Mouse (Mus musculus) cerebellum, adult 18-20 months (tissue): ENCODE results near the gene Xrcc4.
"Not testable (repeated sequence)": the region's sequence is repeated elsewhere in the genome, so short reads cannot be mapped to it uniquely, and the experiment has no call there.

Experiments used
- DNase-seq, 2 experiments: peaks; one replicate each; pipeline ENCODE4 v3.0.0; 2021

Xrcc4 gene

DNA sequence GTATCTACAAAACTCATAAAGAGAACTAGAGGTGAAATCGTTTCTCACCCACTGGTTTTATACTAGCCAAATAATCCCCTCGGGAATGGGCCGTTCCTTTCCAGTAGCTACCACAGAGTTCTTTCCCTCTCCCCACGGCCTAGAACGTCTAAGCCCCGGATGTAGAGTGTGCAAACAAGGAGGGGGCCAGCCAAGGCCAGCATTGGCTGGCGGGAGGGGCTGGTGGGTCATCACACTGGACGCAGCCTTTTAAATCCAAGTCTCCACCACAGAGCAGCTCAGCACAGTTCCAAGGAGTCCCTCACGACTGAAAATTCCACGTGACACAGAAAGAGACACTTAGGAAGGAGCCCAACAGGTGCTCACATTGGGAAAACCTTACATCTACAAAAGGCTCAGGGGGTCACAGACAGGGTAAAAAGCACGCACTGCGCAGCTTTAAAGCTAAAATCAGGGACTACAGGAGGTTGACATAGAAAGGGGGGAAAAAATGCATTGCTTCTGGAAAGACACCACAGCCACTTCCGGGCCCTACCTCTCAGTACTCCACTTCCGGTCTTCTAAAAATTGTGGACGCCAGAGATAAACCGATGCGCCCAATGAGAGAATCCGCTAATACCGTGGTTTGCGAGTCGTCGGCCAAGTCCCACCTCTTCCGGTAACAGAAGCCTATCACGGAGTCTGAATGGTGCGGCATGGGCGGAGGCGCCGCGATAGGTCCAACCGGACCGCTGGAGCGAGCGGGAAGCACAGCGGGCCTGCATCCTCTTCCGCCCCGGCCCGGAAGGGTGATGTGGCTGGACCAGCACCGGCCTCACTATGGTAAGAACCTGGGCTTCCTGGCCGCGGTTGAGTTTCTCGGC lies at the start of gene Xrcc4, which contains the start of gene Tmem167:
Gene Xrcc4, minus strand, starts transcription at position 647 of the 863 bp plus-strand sequence.
Gene Tmem167, plus strand, starts transcription at position 162 of the 863 bp plus-strand sequence.
- DNase-seq, result peak; percentile 97 to 99

DNA sequence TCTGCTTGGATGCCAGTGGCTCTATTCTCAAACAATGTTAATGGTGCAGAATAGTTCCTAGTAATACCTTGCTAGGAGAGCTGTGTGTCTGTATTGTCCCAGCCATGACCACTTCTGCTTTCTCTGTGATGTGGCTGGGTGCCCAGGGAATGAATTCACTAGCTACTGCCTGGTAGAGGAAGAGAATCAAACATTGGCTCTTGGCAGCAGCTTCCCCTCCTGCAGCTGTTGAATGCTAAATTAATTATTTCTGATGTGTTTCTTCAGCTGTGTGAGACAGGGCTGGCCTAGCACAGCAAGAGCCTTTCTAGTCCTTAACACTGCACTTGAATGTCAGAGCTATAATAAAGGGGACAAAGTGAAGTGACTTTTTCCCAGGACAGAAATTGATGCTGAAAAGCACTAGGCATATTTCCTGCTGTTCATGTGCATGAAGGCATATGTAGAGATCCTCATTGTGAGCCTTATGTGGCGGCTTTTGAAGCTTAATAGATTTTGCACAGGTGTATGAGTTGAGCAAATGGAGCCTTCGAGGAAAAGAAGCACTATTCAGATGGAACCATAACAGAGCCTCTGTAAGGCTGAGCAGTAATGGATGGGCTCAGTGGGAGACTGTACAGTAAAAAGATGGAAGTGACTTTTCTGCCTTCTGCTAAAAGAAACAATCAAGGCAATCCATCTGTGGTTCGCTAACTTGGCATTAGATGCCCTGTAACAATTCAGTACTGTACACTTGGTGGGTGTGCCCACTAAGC lies 46.9 kb upstream of the Xrcc4 start:
- DNase-seq, result peak in 1 of 2 experiments; percentile 3

DNA sequence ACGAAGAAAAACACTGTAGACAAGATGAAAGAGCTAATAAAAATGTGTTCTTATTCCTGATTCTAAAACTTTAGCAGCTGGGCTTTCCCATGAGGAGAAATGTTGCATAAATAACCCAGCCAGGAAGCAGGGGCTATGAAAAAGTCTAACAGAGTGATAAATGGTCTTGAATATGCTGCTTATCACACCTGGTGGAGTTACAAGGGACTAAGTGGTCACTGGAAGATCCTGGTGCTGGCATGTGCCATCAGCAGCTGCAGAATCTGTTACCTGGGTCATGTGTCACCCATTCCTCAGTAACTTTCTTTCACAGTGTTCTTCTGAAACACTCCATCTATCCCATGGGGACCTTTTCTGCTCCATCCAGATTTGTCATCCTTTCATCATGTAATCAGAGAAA lies 22.3 kb upstream of the Xrcc4 start:
- DNase-seq, result no peak

DNA sequence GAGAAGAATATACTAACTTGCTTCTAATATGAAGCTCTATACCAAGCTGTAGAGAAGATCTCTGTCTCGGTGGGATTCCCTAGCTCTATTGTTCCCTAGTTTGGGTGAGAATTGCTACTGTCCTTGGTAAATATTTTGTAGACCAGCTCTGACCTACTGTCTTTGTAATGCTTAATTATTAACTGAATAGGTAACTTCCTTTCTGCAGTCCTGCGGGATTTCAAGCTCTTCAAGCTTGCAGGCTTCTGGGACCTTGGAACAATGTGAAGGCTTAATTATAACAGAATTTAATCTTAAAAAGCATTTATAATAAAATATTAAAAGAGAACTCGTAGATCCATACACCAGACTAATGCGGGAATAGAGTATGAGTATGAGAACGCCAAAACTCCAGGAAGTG lies 19.3 kb upstream of the Xrcc4 start:
- not testable (repeated sequence) for DNase-seq

DNA sequence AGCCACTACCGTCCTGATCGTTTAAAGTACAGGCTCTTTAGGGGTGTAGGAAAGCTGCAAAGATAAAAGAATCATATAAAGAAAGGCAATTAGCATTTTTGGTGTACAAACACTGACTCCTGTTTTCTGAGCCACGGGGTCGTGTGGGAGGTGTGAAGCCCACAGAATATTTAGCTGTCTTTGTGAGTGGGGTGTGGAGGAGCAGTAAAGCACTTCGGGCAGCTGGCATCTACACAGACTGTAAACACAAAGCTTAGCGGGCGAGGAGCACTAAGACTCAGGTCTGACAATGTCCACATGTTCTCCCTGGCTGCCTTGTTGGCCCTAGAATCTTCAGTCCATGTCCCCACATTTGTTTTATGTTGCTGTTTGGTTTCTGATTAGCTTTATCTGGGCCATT lies 16.7 kb upstream of the Xrcc4 start:
- no peak for DNase-seq

DNA sequence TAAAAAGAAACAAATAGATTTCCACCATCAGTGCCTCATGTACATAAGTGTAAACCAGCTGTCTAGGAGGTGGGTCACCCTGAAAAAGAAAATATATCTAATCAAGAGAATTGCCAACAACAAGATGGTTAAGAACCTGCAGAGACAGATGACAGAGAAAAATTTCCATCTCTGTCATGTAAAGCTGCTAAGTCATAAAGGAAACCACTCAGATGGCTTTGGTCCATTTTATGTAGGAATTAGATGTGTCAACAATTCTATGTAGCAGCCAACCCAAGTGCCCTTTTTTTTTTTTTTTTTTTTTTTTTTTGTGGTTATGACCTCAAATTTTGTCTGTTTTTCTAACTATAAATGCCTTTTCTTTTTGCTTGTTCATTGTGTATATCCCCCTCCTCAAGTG lies 12.1 kb upstream of the Xrcc4 start:
- no peak for DNase-seq

DNA sequence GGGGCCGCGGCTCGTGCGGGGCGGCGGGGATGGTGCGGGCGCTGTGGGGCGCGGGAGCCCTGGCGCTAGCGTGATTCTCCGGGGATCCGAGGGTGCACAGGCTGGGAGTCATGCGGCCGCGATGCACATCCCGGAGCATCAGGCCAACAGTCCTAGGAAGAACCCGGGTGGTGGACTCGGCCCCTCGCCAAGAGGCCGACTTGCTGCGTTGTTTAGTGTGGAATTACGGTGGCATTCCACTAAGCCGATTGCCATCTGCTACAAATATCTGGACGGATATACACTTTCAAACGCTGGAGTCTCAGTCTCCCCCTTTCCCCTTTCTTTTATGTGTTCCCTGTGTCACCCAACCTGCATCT lies 396 bp upstream of the Xrcc4 start:
- DNase-seq, result no peak

DNA sequence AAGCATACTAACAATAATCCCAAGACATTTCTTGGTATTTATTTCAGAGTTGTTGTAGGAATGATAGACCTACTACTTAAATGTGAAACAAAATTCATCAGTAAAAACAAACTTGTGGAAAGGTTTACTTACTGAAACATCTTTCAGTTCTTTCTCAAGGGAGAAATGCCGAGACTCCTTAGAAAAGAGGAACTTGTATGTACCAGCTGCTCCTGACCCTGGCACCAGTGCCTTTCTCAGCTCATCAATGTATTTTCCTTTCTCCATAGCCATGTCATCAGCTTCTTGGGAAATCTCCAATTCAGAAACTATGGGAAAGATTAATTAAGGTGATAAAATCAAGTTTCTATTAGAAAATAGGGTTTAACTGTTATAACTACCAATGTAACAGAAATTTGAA lies 27.5 kb downstream of the Xrcc4 start:
- no peak for DNase-seq

DNA sequence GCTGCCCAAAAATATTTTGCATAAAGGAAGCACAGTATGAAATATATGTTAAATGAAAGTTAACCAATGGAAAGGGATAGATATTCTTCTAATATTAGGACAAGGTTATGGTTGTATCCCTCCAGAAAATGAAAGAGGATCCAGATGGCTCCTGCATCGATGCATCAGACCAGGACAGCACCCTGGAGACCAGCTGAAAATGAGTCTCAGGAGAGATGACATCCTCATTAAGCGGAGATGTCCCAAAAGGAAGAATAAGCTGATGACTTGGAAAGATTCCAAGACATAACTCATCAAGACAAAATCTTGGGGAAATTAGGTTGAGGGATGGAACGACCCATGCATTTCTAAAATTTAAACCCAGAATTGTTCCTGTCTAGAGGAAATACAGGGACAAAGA lies 37.0 kb downstream of the Xrcc4 start:
- no peak for DNase-seq

DNA sequence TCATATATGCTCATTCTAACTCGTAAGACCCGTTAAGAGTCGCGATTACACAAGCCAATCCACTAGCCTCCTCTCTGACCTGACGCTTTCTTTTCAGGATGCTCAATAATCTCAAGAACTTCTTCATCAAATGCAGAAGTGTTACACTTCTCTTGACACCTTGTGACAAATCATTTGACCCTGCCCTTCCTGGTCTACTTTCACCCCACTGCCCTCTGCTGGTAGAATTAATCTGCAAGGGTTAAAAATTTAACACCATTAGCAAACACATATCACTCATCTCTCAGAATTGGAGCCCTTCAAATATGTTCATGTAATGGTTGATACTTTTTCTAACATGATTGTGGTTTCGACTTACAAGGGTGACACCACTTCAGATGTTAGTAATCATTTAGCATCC lies 37.7 kb downstream of the Xrcc4 start:
- no peak for DNase-seq

DNA sequence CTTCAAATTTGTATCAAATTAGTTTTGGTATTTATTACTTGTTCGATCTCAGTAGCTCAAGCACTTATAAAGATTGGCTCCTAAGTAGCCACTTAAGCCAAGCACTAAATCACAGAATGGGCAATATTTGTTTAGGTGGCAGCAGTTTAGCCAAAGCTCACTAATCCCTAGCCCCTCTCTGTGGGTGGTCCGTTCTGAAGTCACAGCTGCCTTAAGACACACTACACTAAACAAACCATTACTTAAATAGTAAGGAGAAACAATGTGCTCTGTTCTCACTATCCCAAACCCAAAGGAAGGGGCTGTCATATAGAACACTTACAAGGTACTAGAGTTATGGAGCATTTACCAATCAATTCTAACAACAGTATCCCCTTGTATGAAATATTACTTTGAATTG lies 49.8 kb downstream of the Xrcc4 start:
- DNase-seq, result no peak

DNA sequence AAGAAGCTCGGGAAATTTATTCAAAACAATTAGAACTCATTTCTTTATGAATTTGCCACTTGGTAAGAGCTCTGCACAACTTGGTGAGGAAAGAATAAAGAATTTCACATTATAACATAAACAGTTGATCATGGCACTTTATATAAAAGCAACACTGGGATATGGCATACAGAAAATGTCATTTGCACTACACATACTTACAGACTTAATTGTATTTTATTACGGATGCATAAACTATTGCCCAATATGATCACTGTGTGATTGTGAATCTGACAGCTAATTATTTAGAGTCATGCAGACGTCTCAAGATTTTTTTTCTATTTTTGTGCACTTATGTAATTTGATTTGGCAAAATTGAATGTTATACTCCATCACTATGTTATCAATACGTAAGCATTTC lies 56.4 kb downstream of the Xrcc4 start:
- no peak for DNase-seq

DNA sequence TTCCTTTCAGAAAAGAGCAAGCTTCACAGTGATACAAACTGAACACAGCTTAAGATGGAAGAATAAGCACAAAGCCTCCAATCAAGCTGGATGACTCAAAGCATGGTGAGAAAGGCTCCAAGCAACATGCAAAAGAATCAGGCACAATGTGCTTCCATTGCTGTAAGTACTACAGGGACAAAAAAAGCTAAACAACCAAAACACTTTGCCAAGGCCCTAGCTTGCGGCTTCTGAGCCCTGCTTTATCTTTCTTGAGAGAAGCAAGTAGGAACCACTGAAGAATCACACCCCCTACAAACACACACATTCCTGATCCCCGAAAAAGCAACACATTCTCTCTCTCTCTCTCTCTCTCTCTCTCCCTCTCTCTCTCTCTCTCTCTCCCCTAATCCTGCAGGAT lies 56.9 kb downstream of the Xrcc4 start:
- no peak for DNase-seq

DNA sequence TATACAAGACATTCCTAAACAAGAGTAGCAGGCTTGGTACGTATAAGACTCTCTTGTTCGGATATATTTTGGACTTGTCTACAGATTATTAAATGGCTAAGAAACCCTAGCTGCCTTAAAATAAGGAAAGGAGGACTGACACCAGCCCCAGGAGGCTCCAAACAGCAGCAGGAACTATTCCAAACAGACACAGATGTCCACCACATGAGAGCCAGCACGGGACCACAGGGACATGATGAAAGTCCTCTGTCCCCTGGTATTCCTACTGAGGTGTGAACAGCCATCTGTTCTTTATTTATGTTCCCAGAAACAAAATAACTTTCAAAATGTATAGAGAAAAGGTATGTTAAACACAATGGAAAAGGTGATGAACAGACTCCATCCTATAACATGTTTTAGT lies 58.5 kb downstream of the Xrcc4 start:
- no peak for DNase-seq

DNA sequence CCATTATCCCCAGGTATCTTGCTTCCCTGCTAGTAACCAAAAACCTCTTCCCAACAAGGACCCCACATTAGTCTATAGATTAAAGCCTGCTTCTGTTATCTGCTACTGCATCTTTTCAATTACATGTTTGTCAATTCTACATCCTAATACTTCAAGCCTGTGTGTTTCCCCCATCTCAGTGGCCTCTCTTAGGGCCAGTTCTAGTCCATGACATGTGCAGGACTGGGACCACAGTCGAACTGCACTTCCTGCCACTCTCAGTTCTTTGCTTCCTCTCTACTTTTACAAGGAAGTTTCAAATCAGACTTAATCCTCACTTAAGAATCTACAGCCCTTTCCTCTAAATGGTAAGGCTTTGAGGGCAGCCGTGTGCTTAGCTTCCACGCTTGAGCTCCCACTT lies 76.8 kb downstream of the Xrcc4 start:
- no peak for DNase-seq

DNA sequence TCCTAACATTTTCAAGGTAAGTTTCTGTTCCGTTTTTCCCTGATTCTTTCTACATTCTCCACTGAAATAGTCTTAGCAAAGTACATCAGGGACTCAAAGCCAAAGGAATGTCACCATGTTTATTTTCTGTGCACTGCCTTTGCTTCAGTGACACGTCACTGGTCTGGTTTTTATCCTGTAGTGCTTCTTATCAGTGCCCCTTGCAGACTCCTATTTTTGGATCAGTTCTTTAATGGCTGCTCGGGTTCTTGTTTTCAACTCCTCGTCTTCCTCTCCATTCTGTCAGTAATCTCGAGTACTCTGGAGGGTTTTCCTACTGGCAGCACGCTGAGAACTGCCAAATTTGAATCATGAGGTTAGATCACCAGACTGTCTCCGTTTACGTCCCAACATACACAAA lies 77.2 kb downstream of the Xrcc4 start:
- DNase-seq, result no peak

DNA sequence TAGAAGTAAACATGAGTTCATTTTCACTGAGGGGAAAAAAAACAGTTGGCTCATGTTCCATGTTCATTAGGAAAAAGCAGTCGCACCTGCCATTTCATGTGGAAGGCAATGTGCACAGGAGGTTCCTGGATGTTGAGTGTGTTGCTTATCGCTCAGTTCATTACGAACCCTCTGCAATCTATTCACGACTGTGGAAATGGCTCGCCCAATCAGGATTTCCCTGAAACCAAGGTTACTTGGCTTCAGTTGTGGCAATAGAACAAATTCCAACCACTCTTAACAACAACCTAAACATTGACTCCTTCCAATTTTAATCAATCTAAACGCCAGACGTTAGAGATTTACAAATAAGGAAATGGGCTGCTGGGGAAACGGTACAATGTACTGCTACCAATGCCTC lies 78.3 kb downstream of the Xrcc4 start:
- DNase-seq, result no peak

DNA sequence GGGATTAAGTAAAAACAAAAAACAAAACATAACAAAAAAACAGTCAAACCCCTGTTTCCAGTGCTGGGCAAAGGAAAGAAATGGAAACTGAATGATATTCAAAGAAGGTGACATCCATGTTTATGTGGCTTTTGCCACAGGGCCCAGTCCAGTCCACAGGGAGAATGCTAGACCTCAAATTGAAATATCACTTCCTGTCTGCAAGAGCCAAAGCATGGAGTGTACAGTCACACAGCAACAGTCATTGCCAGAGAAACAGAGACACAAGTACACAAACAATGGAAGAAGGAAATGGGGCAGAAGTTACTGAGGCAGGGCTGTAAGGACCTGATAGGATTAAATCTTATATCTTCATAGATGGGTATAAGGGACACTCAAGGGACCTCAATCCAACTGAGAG lies 79.6 kb downstream of the Xrcc4 start:
- no peak for DNase-seq

DNA sequence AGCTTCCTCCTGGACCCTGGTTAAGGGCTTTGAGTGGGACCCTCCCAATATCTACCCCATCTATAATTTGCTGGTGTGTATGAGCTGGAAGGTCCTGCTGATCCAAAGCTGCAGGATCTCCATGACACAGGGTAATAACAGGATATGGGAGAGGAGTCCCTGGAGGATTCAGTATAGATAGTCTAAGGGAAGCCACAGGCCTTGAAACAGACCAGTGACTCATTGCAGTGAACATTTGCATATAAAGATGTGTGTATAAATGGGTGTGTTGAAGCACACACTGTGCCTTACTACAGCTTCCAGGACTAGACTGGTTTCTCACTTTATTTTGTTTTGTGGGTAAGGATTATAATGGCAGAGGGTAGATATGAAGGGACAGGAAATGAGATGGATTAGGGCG lies 83.8 kb downstream of the Xrcc4 start:
- DNase-seq, result no peak

DNA sequence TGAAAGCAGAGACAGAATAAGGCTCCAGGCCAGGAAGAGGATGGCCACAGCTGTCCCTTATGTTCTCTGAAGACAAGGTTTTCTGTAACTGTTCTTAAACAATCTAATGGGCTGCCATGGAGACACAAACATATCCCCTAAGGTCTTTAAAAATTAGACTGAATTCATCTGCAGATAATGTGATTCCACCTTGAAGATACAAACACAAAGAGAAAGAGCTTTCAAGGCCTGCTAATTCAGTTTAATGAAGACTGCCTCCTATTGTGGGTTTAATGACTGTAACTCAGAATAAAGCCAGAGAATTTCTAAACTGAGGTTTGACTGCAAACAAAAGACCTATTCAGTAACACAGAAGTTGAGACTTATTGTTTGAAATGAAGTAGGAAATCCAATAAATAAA lies 91.9 kb downstream of the Xrcc4 start:
- no peak for DNase-seq

DNA sequence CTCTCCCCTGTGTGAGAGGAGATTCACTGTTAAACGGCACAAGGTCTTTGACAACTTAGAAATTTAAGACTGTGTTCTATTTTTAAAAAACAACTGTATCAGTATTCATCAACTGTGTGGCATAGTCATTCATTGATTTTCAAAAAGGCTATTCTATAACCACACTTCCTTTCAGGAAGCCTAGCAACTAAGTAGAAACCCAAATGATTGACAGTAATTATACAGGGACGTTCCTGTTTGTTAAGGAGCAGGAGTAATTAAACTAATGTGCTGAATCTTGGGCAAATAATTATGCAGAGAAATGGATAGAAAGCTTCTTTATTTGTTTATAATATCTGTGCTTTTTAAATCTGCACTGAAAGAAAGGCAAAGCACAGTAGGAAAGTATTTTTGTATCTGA lies 103.3 kb downstream of the Xrcc4 start:
- no peak for DNase-seq

DNA sequence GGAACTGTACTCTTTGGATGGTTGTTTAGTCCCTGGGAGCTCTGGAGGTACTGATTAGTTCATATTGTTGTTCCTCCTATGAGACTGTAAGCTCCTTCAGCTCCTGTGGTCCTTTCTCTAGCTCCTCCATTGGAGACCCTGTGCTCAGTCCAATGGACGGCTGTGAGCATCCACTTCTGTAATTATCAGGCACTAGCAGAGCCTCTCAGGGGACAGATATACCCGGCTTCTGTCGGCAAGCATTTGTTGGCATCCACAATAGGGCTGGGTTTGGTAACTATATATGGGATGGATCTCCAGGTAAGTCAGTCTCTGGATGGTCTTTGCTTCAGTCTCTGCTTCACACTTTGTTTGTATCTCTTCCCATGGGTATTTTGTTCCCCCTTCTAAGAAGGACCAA lies 118.5 kb downstream of the Xrcc4 start:
- no peak for DNase-seq

DNA sequence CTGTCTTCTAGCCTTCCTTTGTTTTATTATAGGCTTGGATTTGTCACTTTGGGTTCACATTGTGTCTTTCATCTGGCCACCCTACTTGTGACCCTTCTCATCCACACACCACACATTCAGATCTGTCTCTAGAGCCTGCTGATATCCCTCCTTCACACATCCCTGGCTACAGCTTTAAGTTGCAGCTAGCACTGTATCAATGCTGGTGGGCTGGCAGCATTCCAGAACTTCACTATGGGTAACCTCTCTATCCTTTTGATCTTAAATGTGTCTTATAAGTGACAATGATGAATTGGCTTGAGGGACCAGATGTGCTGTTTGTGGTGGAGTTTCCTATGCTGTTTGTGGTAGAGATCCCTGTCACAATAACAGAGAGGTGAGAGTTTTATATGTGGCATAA lies 120.7 kb downstream of the Xrcc4 start:
- DNase-seq, result no peak

DNA sequence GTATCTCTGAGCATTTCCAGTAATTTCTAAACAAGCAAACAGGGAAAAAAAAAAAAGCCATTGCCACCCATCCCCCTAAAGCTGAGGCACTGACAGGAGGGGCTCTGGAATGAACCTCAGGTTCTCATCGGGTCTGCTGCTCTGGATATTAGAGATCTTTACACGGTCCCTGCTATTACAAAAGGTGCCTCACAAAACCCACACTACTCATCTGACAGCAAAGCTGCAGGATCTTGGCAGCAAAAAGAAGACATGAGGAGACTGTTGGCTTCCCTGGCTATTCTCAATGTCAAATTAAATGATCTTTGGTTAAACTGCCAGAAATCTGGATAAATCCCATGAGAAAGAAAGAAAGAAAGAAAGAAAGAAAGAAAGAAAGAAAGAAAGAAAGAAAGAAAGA lies 145.1 kb downstream of the Xrcc4 start:
- DNase-seq, result no peak

DNA sequence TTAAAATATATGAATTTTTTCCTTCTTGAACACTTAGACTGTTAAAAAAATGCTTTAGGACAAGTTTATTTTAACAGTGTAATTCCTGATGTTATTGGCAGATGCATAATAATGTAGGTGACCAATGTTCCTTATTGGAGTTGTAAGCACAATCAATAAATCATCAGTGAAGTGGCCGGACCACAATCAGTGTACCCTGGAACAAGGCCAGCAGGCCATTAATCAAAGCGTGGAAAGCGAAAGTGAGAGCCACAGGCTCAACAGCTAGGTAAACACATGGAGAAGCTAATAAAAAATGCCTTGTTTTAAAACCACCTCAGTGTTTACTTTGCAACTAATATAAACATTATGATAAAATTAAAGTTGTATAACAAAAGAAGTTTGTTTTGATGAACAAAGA lies 159.9 kb downstream of the Xrcc4 start:
- no peak for DNase-seq
